ENCODE assay signal across 8 mouse cellular contexts in the genomic region with DNA sequence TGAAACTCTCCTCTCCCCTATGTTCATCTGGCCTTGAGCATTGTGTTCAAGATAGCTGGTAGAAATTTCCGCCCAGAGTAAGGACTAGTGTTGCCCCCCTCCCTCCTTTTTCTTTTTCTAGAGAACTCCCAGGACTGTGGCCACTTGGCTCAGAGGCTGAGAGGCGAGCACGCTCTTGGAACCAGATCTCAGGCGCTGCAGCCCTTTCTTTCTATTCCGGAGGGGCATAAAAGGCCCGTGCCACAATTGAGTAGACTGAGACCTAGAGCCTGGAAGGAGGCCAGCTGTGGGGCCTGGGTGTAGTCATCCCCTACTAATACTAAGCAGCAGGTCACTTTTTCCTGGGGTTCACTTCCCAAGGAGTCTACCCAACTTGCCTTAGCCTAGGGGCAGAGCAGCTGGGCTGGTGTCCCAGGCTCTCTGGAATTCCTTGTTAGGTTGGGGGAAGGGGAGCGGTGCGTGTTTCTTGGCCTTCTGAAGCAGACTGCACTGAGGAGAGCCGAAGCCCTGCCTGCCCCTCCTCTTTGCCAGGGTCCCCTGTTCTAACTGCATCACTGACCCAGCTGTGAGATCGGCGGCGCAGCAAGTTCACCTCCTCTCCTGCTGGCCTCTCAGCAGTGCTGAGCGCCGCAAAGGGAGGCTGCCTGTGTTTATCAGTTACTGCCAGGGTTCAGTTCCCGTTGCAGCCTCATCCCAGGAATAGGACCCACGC. TPM values are rescaled to one million over a fixed set of nuclear protein-coding genes. Genes with fewer than 3 reads are reported as not detected.
DNase-seq lines count a peak whose midpoint lies in the region; ATAC-seq and TF ChIP-seq lines count a peak whose summit lies in the region.

No protein-coding gene starts in this region.

- WGBS in spleen, adult 2 months: 34% methylated on average over 16 of the region's 16 CpGs
- under 1% methylated on average over 16 of the region's 16 CpGs for WGBS in heart, embryonic 10.5 days
- under 1% methylated on average over 16 of the region's 16 CpGs for WGBS in kidney, embryonic 15.5 days
- WGBS in liver, adult 2 months: 1% methylated on average over 16 of the region's 16 CpGs
- under 1% methylated on average over 16 of the region's 16 CpGs for WGBS in olfactory bulb, adult 2 months

- H3K9ac ChIP-seq in kidney, embryonic 15.5 days: peak overlapping the region; percentile 94
- peak overlapping the region; percentile 98 for H3K9ac ChIP-seq in liver, adult 2 months (ENCODE audit: low read depth, low read length)

- no peak for TF ChIP-seq CTCF in spleen, adult 2 months (IDR thresholded peaks at IDR 0.05; ENCODE audit: extremely low read depth, insufficient read depth, insufficient read length, insufficient replicate concordance)
- no peak for TF ChIP-seq CTCF in liver, adult 2 months (IDR thresholded peaks at IDR 0.05; ENCODE audit: low read depth, low read length)
- no peak for TF ChIP-seq CTCF in olfactory bulb, adult 2 months (IDR thresholded peaks at IDR 0.05; ENCODE audit: insufficient read depth, low read depth, low read length)

- H3K27me3 ChIP-seq in spleen, adult 2 months (ENCODE audit: control insufficient read depth, insufficient read depth, low read length): no peaks in the 10 kb centered on the region
- H3K27me3 ChIP-seq in heart, embryonic 10.5 days (ENCODE audit: insufficient read depth, poor library complexity, severe bottlenecking): no peaks in the 10 kb centered on the region
- no peaks in the 10 kb centered on the region for H3K27me3 ChIP-seq in kidney, embryonic 15.5 days
- no peaks in the 10 kb centered on the region for H3K27me3 ChIP-seq in liver, adult 2 months (ENCODE audit: control insufficient read depth, insufficient read depth, low read length)

- H3K9me3 ChIP-seq in heart, embryonic 10.5 days: no peaks in the 10 kb centered on the region
- no peaks in the 10 kb centered on the region for H3K9me3 ChIP-seq in kidney, embryonic 15.5 days (replicated peaks)

- peak overlapping the region; percentile 98 for H3K4me3 ChIP-seq in spleen, adult 2 months (ENCODE audit: extremely low read depth, insufficient read depth, insufficient read length)
- peak overlapping the region; percentile 99 for H3K4me3 ChIP-seq in heart, embryonic 10.5 days
- peak overlapping the region; percentile 90 for H3K4me3 ChIP-seq in kidney, embryonic 15.5 days (replicated peaks)
- H3K4me3 ChIP-seq in liver, adult 2 months (ENCODE audit: insufficient read depth, low read depth, low read length): peak overlapping the region; percentile 99
- H3K4me3 ChIP-seq in olfactory bulb, adult 2 months (ENCODE audit: insufficient read depth, low read depth, low read length): peak overlapping the region; percentile 75

- TF ChIP-seq POLR2A in spleen, adult 2 months (IDR thresholded peaks at IDR 0.05; ENCODE audit: low read depth, low read length): no peak
- TF ChIP-seq POLR2A in liver, adult 2 months (IDR thresholded peaks at IDR 0.05; ENCODE audit: extremely low read depth, insufficient read depth, low read length): no peak
- no peak; the same call in 1 of the 2 replicates for TF ChIP-seq POLR2A in olfactory bulb, adult 2 months (IDR thresholded peaks at IDR 0.05; ENCODE audit: insufficient read depth, low read depth, low read length)

- H3K79me2 ChIP-seq in liver, adult 2 months (ENCODE audit: control insufficient read depth, insufficient read depth, low read length): peaks cover 62% of the 10 kb centered on the region

- peak overlapping the region; percentile 90 for H3K4me2 ChIP-seq in kidney, embryonic 15.5 days

- no peaks in the 10 kb centered on the region for H3K36me3 ChIP-seq in spleen, adult 2 months (ENCODE audit: control insufficient read depth, insufficient read depth, low read length)
- peaks cover 3% of the 10 kb centered on the region; the same call in 1 of the 2 replicates for H3K36me3 ChIP-seq in heart, embryonic 10.5 days
- H3K36me3 ChIP-seq in kidney, embryonic 15.5 days: no peaks in the 10 kb centered on the region
- no peaks in the 10 kb centered on the region for H3K36me3 ChIP-seq in liver, adult 2 months (ENCODE audit: control insufficient read depth, insufficient read depth, low read length)

- DNase-seq in spleen, adult 2 months (ENCODE audit: low read depth in 1 of 2, low spot score in 2 of 2): no peak
- no peak for DNase-seq in spleen, postnatal 14 days (ENCODE audit: low spot score in 2 of 2)
- DNase-seq in embryo, embryonic 10.5 days (ENCODE audit: low spot score): peak; percentile 65
- no peak for DNase-seq in heart, embryonic 10.5 days (ENCODE audit: low spot score)
- no peak for DNase-seq in liver, adult 2 months (ENCODE audit: extremely low read depth, low read depth, low spot score)
- no peak for DNase-seq in urinary bladder, postnatal 25 days (ENCODE audit: low spot score)

- 0 out of 2 replicates have a peak, but pooled peaks have one; percentile 6 for ATAC-seq in kidney, embryonic 15.5 days (replicated peaks; ENCODE audit: low FRiP score)

- peaks cover 32% of the 10 kb centered on the region; the same call in 1 of the 2 replicates for H3K4me1 ChIP-seq in spleen, adult 2 months (ENCODE audit: control insufficient read depth, insufficient read depth, insufficient read length)
- peaks cover 59% of the 10 kb centered on the region for H3K4me1 ChIP-seq in heart, embryonic 10.5 days
- H3K4me1 ChIP-seq in kidney, embryonic 15.5 days: peaks cover 72% of the 10 kb centered on the region
- H3K4me1 ChIP-seq in liver, adult 2 months (ENCODE audit: control insufficient read depth, insufficient read depth, low read length): peaks cover 45% of the 10 kb centered on the region
- peaks cover 34% of the 10 kb centered on the region for H3K4me1 ChIP-seq in olfactory bulb, adult 2 months (ENCODE audit: control insufficient read depth, insufficient read depth, low read length)

- H3K27ac ChIP-seq in spleen, adult 2 months (ENCODE audit: insufficient read depth, low read length): 0 out of 2 replicates have a peak overlapping the region, but pooled peaks have one; percentile 29
- peak overlapping the region; percentile 99 for H3K27ac ChIP-seq in heart, embryonic 10.5 days
- peak overlapping the region; percentile 100 for H3K27ac ChIP-seq in kidney, embryonic 15.5 days
- peak overlapping the region; percentile 99 for H3K27ac ChIP-seq in liver, adult 2 months (replicated peaks; ENCODE audit: insufficient read depth, low read depth, low read length)
- peak overlapping the region; percentile 90 for H3K27ac ChIP-seq in olfactory bulb, adult 2 months (ENCODE audit: insufficient read depth, low read depth, low read length)

RNA-seq across cellular contexts. Expression of gene Ctdsp2, which starts 1.9 kb away (rescaled TPM):
- polyA plus RNA-seq in spleen, adult 2 months (2012; rRNA removed): 61.4 and 67.3 TPM in 2 replicates
- polyA plus RNA-seq in heart, embryonic 10.5 days (2016; fragmentation: Nextera tagmentation; extraction: Ambion mirVana): 37.8 and 46.2 TPM in 2 replicates
- polyA plus RNA-seq in kidney, embryonic 15.5 days (2015; fragmentation: Nextera tagmentation; extraction: Ambion mirVana): 67.5 and 73.2 TPM in 2 replicates
- 18.4 and 25.7 TPM in 2 replicates for total RNA-seq in liver, adult 2 months (2014; rRNA removed)
- polyA plus RNA-seq in liver, adult 2 months (2012; rRNA removed): 23.1 and 29.3 TPM in 2 replicates
- not detected in 2 replicates for polyA plus RNA-seq in olfactory bulb, adult 2 months (2012; ENCODE audit: insufficient read depth, insufficient read length, low replicate concordance, missing spikeins)

RNA-seq across cellular contexts. Expression of gene Avil, which starts 20.1 kb away (rescaled TPM):
- 0.06 and 0.09 TPM in 2 replicates for polyA plus RNA-seq in spleen, adult 2 months (2012; rRNA removed)
- polyA plus RNA-seq in heart, embryonic 10.5 days (2016; fragmentation: Nextera tagmentation; extraction: Ambion mirVana): 0.07 TPM in 1 of 2 replicates, not detected in the other
- polyA plus RNA-seq in kidney, embryonic 15.5 days (2015; fragmentation: Nextera tagmentation; extraction: Ambion mirVana): 0.10 and 0.36 TPM in 2 replicates
- total RNA-seq in liver, adult 2 months (2014; rRNA removed): 0.09 and 0.20 TPM in 2 replicates
- 0.06 TPM in 1 of 2 replicates, not detected in the other for polyA plus RNA-seq in liver, adult 2 months (2012; rRNA removed)
- polyA plus RNA-seq in olfactory bulb, adult 2 months (2012; ENCODE audit: insufficient read depth, insufficient read length, low replicate concordance, missing spikeins): not detected in 2 replicates

RNA-seq across cellular contexts. Expression of gene Tsfm, which starts 50.3 kb away (rescaled TPM):
- polyA plus RNA-seq in spleen, adult 2 months (2012; rRNA removed): 17.1 and 26.3 TPM in 2 replicates
- polyA plus RNA-seq in heart, embryonic 10.5 days (2016; fragmentation: Nextera tagmentation; extraction: Ambion mirVana): 114 TPM in 2 replicates
- polyA plus RNA-seq in kidney, embryonic 15.5 days (2015; fragmentation: Nextera tagmentation; extraction: Ambion mirVana): 96.4 and 99.7 TPM in 2 replicates
- 21.6 and 26.3 TPM in 2 replicates for total RNA-seq in liver, adult 2 months (2014; rRNA removed)
- 17.4 and 18.2 TPM in 2 replicates for polyA plus RNA-seq in liver, adult 2 months (2012; rRNA removed)
- not detected in 2 replicates for polyA plus RNA-seq in olfactory bulb, adult 2 months (2012; ENCODE audit: insufficient read depth, insufficient read length, low replicate concordance, missing spikeins)

Comparison
In these comparisons a context has a peak if more than half of its experiments do, and no peak if none do; other contexts are left out.
1. H3K27ac ChIP-seq: peak in every context shown above with its lines; median percentile 100 in kidney, embryonic 15.5 days; 99 in heart, embryonic 10.5 days; 99 in liver, adult 2 months; 90 in olfactory bulb, adult 2 months; 29 in spleen, adult 2 months.